Mouse (Mus musculus) ES-E14 (cell line): ENCODE data around the gene Serpinf2.

ENCODE experiments used
- CHD2 ChIP-seq: IDR thresholded peaks from 2 replicates; pipeline ENCODE4 v1.6.1; 2014; ENCODE audit warnings: mild to moderate bottlenecking, low read depth, low read length, inconsistent platforms
- HCFC1 ChIP-seq: IDR thresholded peaks from 2 replicates; pipeline ENCODE4 v1.6.1; 2012; ENCODE audit warnings: low read length, inconsistent platforms, borderline replicate concordance; ENCODE audit not compliant: insufficient read depth
- MAFK ChIP-seq: IDR thresholded peaks from 2 replicates; pipeline ENCODE4 v1.6.1; 2014; ENCODE audit warnings: mild to moderate bottlenecking, low read depth, low read length, inconsistent platforms; ENCODE audit not compliant: insufficient read depth
- ZC3H11A ChIP-seq: IDR thresholded peaks from 2 replicates; pipeline ENCODE4 v1.6.1; 2012; ENCODE audit warnings: low read depth, mild to moderate bottlenecking, inconsistent platforms, low read length, borderline replicate concordance
- ZNF384 ChIP-seq: IDR thresholded peaks from 2 replicates; pipeline ENCODE4 v1.6.1; 2012; ENCODE audit warnings: low read depth, low read length, inconsistent platforms

DNA sequence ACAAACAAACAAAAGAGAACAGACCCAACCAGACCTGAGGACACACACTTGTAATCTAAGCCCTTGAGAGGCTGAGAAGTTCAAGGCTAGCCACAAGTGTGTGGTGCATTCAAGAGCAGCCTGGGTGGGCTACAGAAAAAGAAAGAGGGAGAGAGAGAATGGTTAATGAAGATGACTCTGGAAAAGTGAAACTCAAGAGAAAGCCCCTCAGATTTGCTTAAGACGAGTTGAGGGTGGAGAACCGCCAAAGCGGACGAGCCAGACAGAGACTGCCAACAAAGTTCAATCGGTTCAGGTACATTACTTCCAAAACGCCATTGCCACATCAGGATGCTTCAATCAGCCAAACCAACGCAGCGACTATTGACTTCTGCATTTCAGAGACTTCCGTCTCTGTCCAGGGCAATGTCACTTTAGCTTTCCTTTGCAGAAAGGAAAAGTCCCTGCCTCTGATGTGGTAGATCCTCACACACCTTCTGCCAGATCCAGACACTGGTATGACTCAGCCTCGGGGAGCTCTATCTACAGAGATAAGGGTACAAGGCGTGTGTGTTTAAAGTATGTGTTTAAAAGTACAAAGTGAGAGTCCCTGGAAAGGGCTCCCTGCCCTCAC is 33.2 kb upstream of the Serpinf2 start:
- TF ChIP-seq ZC3H11A, result no peak
- no peak for TF ChIP-seq MAFK
- TF ChIP-seq CHD2, result no peak
- no peak for TF ChIP-seq ZNF384
- TF ChIP-seq HCFC1, result no peak
